Mouse (Mus musculus) Muller cell, postnatal 12 days (primary cell): ENCODE measurements at regions not wholly inside any gene's neighbourhood (a gene's known extent, or its start where the extent isn't known, plus 50 kb on each side); places are given as distances from the start of the nearest gene placed in this dataset.
A peak's percentile ranks its signal among the peaks of the same experiment; 100 is the strongest.

Experiments
- DNase-seq: peaks from one replicate; pipeline ENCODE4 v3.0.0-alpha.2; 2015; ENCODE audit errors: inconsistent ontology term

- no peak for DNase-seq
Measured at GRCm38 (mm10) chr10:17260154-17260553, 462.9 kb upstream of the Cited2 start.

GRCm38 (mm10) chr10:17260615-17261014, 462.4 kb upstream of the Cited2 start:
- DNase-seq, result no peak

- DNase-seq, result no peak
Measured at GRCm38 (mm10) chr10:17261192-17261824, 461.7 kb upstream of the Cited2 start.

- no peak for DNase-seq
Measured at GRCm38 (mm10) chr10:17261825-17262205, 461.2 kb upstream of the Cited2 start.

GRCm38 (mm10) chr10:17272646-17273045, 450.4 kb upstream of the Cited2 start:
- no peak for DNase-seq

GRCm38 (mm10) chr10:17273855-17274254, 449.2 kb upstream of the Cited2 start:
- DNase-seq, result no peak

- no peak for DNase-seq
Measured at GRCm38 (mm10) chr10:17275214-17275613, 447.8 kb upstream of the Cited2 start.

- no peak for DNase-seq
Measured at GRCm38 (mm10) chr10:17277911-17278310, 445.1 kb upstream of the Cited2 start.

GRCm38 (mm10) chr10:17284858-17285257, 438.2 kb upstream of the Cited2 start:
- no peak for DNase-seq

- DNase-seq, result no peak
Measured at GRCm38 (mm10) chr10:17287141-17287540, 435.9 kb upstream of the Cited2 start.

- DNase-seq, result peak; percentile 83
Measured at GRCm38 (mm10) chr10:17288231-17288630, 434.8 kb upstream of the Cited2 start.

GRCm38 (mm10) chr10:17292331-17292730, 430.7 kb upstream of the Cited2 start:
- no peak for DNase-seq

GRCm38 (mm10) chr10:17294440-17294839, 428.6 kb upstream of the Cited2 start:
- no peak for DNase-seq

GRCm38 (mm10) chr10:17295157-17295556, 427.9 kb upstream of the Cited2 start:
- DNase-seq, result no peak

GRCm38 (mm10) chr10:17299600-17299999, 423.4 kb upstream of the Cited2 start:
- peak; percentile 15 for DNase-seq

GRCm38 (mm10) chr10:17326724-17327123, 396.3 kb upstream of the Cited2 start:
- peak; percentile 43 for DNase-seq

- peak; percentile 46 for DNase-seq
Measured at GRCm38 (mm10) chr10:17330904-17331606, 392.0 kb upstream of the Cited2 start.

- DNase-seq, result no peak
Measured at GRCm38 (mm10) chr10:17331607-17332008, 391.4 kb upstream of the Cited2 start.

- DNase-seq, result no peak
Measured at GRCm38 (mm10) chr10:17332025-17332767, 390.8 kb upstream of the Cited2 start.

GRCm38 (mm10) chr10:17332986-17333385, 390.0 kb upstream of the Cited2 start:
- peak; percentile 50 for DNase-seq

GRCm38 (mm10) chr10:17333676-17334075, 389.3 kb upstream of the Cited2 start:
- no peak for DNase-seq

GRCm38 (mm10) chr10:17337217-17337616, 385.8 kb upstream of the Cited2 start:
- DNase-seq, result no peak

GRCm38 (mm10) chr10:17343829-17344228, 379.2 kb upstream of the Cited2 start:
- no peak for DNase-seq
